Mouse (Mus musculus): ENCODE results near the gene Pank4.

GRCm38 (mm10) chr4:155012115-155012514, 48.2 kb downstream of the Pank4 start:
- TF ChIP-seq POLR2A (IDR thresholded peaks at IDR 0.05; ENCODE audit: control insufficient read depth, low read depth, low read length): no peak
- no peak for TF ChIP-seq CTCF (IDR thresholded peaks at IDR 0.05; ENCODE audit: control insufficient read depth, insufficient read depth, insufficient replicate concordance, low read depth, low read length)
